Mouse (Mus musculus) cerebellum, adult 11 months (tissue): ENCODE results near the gene Clns1a.

Source experiments
- DNase-seq: peaks from one replicate; pipeline ENCODE4 v3.0.0; 2022

The Clns1a gene

DNA sequence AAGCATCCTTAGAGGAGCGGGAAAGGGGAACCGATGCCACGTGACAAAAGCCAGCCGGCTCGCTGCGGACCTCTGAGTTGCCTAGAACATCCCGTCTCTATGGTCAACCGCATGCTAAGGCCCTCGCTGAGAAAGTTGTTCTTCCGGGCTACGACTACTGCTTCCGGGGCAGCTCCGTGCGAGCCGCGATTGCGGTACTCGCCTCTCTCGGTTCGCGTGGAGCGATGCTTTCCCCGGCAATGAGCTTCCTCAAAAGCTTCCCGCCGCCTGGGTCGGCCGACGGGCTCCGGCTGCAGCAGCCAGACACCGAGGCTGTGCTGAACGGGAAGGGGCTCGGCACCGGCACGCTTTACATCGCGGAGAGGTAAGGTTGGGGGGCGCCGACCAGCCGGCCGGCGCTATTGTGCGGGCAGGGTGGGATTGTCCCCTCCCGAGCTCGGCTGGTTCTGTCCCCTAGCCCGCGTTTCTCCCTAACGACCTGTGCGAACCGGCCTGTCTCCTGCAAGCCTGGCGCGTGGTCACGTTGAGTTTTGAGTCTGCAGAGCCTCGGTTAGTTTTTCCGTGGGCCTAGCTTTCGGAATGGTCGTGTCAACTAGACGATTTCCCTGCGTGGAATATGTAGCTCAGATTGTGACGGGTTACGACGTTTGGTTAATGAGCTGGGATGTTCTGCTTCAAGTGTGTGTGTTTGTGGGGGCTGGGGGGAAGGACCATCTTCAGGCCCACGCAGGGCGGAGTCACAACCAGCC, at the start of gene Clns1a:
Clns1a (plus strand) TSS at position 129 of the 749 bp plus-strand sequence.
- DNase-seq: peak; percentile 89

DNA sequence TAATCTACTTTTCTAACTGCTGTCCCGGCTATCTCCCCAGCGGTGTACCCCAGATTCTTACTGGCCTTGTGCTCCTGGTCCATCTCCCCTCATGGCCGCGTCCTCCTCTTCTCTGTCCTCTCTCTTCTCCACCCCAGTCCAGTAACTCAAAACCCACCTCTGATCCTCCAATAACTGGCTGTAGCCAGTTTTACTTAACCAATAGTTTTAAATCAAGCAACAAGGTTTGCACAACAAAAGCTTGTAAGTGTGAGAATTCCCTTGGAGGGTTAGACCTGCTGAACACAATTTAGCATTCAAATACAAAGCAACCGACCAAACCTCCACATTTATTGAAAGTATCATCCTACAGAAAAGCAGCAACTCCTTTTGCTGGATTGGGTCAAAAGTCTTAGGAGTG, 48.8 kb upstream of the Clns1a start:
- no peak for DNase-seq

DNA sequence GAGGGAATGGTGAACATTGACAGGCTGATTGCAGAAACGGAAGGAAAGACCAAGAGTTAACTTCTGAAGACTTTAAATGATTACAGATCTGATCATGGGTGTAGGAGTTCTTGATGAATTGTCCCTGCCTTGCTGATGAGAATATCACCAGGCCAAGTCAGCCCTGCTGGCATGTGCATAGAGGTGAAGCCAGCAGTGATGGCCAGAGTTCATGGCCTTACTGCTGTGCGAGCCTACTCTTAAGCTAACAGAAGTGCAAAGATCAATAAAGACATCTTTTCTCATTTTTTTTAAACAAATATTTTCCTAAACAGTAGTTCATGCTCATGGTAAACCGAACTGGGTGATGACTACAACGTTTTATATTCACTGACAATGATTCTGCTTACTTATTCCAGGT, 45.7 kb upstream of the Clns1a start:
- DNase-seq: no peak

DNA sequence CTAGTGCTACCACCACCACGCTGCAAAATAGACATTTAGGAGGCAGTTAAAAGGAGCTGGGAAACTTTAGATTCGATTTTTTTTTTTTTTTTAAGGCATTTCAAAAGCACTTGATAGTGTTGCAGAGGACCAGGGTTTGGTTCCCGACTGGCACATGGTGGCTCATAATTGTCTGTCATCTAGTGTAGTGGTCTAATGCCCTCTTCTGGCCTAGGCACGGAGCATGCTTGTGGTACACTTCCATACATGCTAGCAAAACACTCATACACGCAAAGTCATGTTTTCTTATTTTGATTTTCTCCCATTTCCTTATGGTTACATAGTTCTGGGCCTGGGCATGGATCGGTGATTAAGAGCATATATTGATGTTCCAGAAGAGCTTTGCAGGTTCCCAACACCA, 40.3 kb upstream of the Clns1a start:
- no peak for DNase-seq

DNA sequence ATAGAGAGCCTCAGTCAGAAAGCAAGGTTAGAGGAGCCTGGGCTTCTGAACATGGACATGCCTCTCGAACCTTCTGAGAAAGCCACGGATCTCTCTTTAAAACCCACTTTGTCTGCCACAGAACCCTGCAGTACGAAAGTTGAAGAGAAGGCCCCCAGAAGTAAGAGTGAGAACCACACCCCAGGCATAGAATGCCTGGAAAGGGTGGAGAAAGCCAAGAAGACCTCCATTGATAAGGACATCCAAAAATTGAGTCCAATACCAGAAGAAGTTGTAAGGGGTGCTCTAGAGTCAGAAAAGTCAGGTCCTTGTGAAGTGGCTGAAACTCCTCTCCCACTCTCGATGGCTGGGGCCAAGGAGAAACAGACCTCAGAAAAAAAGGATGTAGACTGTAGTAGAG, 34.8 kb upstream of the Clns1a start:
- no peak for DNase-seq

DNA sequence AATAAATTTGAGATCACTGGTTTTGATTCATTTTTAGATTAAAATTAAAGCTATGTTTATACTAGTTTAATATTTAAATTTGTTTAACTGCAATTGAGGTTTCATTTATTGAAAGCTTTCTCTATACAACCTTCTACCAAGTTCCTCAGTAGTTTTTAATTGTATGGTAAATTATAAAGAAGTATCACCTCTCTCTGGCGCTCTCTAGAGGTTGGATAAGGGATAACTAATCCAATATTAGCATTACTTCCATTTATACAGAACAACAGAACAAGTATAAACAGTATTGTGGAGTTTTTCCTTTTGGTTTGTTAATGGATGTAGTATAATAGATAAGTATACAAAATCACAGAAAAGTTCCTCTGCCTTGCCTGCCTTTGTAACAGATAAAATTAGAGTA, 17.2 kb upstream of the Clns1a start:
- DNase-seq: no peak

DNA sequence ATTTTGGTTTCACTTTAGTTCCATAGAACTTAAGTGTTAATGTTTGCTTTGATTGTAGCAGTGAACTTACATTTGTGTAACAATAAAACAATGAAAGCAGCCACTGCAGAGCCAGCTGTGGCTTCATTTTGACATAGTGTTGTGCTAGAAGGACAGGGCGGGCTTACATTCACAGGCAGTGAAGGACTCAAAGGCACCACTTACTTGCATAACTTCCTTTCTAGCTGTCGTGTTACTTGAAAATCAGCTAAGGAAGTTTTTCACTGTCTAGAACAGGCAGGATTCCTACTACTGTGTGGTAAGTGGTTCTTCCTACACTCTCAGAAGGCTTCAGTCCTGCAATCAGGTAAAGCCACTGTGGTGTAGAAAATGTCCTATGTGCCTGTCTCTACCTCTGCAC, 8.6 kb upstream of the Clns1a start:
- DNase-seq: no peak

DNA sequence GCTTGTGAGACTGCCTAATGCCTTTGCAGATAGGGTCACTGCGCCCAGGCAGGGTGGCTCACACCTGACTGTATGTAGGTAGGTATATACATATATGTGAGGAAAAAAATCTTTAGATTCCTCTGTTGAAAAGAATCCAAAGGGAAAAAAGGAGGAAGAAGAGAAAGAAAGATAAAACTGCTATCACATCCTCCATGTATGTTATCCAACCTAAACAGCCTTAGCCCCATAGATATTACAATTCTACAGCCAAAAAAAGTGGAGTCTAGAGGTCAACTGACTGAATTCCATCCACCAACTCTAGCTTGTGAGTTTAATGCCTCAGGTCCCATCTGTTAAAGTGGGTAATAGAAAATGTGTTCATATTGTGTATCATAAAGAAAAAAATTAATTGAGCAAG, 993 bp upstream of the Clns1a start:
- DNase-seq: no peak

DNA sequence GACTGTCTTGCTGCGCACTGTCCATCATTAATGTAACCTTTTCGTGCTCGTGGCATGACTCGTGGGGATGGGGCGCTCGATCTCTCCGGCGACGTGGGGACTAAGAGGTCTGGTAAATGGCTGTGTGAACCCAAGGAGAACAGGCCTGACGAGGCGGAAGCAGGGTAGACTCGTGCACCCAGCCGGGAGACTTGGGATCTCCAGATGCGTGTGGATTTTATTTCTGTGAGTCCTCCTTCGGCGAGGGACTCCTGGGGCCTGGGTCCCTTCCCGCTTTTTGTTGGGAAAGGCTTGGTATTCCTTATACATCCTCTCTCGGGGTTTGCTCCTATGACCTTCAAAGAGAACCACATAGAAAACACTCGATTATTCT, 315 bp upstream of the Clns1a start:
- DNase-seq: no peak

DNA sequence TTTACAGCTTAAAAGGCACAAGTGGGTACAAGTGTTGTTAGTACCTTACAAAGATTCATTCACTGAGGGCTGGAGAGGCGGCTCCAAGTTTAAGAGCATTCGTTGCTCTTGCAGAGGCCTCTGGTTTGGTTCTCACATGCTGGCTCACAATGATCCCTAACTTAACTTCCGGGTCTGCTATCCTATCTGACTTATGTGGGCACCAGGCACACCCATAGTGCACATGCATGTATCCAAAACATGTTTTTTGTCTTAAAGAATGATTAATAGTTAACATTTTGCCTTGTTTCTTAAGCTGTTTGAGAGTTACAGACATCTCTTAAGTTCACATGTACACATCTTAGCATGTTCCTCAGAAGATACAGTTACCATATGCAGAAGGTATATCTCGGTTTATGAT, 3.7 kb downstream of the Clns1a start:
- no peak for DNase-seq

DNA sequence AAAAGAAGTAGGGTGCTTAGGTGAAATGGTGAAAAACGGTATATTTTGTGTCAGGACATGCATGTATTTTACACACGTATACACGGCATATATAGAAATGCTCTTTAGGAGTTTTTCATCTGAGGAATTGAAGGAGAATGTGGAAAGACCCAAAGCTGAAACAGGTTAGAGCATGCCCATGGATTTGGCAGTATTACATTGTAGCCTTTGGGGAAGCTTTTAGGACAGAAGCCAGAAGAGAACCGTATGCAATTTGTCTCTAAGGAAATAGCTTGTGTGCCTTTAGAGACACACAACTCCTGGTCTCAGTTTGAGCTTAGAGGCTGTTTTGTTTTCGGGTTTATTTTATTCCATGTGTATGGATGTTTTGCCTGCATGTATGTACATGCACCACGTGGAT, 4.7 kb downstream of the Clns1a start:
- DNase-seq: no peak

DNA sequence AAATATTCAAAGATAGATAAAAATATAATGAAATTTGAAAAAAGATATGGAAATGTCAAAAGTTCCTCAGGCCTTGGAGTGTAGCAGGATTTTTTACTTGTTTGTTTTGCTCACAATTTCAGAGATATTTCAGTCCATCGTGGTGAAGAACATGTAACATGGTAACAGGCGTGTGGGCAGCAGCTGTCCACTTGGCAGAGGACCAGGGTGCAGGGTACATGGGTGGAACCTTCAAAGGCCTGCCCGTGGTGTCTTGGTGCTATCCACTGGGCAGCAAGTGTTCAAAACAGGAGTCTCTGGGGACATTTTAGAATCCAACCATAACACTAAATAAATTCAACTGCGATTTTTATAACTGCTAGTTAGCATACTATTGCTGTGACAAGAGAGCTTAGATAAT, 10.7 kb downstream of the Clns1a start:
- peak; percentile 29 for DNase-seq

DNA sequence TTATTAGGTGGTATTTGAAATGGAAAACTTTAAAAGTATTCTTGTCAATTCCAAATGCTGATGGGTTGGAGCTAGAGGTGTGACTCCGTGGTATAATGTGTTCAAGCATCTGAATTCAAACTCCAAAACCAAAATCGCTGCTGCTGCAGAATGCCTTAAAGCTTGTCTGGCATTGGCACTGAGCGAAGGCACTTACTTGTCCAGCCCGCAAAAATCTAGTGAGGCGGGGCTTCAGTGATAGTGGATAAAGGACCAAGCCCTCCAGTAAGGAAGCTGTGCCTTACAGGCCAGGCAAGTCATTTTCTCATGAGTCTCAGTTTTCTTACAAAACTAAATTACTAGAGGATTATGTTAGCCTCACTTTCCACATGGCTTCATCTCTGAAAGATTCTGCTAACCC, 11.4 kb downstream of the Clns1a start:
- no peak for DNase-seq

DNA sequence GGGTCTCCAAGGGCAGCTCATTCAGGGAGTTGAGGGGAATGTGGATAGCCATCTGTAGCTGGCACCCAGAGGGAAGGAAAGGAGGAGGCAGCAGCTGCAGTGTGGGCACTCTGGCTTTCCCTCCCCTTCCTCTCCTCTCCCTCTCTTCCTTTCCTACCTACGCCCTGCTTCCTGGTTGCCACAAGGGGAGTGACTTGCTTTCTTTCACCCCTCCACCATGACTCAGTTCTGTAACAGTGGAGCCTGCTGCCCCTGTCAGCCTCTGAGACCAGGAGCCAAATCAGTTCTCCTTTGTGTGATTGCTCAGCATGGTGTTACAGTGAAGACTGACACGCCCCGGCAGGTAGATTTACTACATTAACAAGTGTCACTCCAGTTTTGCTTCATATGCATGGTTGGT, 12.8 kb downstream of the Clns1a start:
- no peak for DNase-seq

DNA sequence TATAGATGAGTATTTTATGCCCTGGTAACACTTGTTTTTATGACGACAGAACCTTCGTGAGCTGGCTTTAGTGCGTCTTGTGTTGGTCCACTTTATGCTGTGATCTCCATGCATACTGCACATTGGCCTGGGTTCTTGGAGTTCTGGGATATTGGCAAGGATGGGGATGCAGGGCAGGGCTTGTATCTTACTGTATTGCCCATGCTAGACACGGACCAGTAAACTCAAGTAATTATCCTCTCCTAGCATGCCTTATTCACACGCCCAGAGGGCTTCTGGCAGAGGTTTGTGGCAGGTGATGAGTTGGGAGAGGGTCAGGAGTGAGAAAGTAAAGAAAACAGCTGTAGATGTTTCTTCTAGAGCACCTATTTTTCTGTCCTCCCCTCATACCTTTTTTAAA, 18.2 kb downstream of the Clns1a start:
- no peak for DNase-seq

DNA sequence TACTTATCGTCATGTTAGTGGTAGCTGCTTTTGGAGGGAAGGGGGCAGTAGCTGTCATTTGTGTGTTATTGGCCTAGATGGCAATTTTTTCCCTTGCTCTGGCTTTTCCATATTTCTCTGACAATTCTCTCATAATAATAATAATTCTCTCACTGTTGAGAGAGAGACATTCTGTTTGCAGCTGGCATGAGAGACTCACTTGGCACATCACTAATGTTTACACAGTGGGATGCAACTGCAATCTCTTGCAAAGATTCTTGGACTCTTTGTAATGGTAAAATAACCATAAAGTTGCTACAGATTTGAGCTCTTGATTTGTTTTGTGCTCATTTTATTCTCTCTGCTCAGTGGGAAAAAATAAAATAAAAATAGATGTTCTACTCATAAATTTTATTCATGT, 20.9 kb downstream of the Clns1a start:
- no peak for DNase-seq

DNA sequence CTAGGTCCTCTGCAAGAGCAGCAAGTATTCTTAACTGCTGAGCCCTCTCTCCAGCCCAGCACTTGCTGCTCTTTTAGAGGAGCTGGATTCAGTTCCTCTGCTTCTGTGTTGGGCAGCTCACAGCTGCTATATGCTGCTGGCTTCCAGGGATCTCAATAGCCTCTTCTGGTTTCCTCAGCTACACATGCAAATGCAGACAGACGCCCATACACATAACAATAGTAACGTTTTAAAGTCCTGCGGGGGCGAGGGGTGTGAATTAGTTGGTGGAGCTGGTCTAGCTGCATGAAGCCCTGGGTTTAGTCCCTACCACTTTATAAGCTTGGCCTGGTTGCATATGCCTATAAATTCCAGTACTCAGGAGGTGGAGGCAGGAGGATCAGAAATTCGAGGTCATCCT, 22.6 kb downstream of the Clns1a start:
- DNase-seq: no peak

DNA sequence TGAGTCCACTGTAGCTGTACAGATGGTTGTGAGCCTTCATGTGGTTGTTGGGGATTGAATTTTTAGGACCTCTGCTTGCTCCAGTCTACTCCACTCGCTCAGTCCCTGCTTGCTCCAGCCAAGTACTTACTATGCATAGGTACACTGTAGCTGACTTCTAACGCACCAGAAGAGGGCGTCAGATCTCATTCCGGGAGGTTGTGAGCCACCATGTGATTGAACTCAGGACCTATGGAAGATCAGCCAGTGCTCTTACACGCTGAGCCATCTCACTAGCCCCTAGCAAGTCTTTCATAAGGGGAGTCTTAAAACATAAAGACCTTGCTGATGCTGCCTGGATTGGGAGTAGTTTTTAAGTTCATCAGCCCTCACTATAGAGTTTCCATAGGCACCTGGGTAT, 23.7 kb downstream of the Clns1a start:
- DNase-seq: no peak

DNA sequence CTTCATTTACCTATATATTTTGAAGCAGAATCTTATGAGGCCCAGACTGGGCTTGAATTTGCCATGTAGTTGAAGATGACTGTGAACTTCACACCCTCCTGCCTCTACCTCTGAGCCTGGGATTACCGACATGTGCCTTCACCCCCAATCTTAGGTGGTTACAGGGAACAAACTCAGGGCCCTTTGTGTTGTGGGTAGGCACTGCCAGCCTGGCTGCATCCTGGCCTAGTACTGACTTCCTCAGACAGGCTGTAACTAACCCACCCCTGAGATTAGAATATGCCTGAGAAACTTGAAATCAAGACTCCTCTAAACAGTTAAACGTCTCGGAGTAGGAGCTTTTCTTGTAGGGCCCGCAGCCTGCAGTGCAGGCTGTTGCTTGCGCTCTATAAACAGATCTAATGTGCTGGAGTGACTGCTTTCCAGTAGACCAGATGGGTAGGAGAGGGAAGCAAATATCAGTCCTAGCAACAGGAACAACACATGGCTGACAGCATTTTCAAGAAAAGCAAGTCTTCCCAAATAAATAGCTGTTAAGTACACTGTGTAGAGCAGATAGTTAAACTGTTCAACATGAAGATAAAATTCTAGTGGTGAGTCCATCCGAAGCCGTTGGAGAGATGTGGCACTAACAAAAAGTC, 26.0 kb downstream of the Clns1a start:
- no peak for DNase-seq

DNA sequence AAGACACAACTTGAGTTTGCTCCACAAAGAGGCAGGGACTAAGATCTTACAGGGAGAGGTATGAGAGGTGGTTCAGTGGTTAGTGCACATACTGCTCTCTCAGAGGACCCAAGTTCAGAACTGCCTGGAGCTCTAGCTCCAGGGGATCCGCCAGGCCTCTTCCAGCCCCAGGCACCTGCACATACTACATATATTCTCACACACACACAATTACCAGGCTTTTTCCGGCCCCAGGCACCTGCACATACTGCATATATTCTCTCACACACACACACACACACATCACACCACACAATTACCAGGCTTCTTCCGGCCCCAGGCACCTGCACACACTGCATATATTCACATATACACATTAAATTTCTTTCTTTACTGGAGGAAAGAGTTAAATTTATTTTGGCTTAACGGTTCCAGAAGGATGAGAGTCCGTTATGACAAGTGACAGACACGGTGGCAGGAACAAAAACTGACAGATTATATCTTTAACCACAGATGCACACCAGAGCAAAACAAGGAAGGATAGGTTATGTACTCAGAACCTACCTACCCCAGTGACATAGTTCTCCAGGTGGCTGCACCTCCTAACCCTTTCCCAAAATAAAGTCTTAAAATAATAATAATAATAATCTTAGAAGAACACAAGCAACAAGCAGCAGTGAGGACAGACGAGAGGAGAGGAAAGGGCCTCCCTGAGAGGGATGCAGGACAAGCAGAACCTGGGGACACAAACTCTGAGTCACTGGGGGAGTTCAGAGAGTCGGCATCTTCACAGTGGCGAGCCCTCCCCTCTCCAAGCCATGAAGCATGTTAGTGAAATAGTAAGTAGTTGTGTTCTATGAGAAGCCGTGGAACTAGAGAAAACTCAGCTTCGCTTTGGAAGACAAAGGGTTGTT, 27.5 kb downstream of the Clns1a start:
- no peak for DNase-seq

DNA sequence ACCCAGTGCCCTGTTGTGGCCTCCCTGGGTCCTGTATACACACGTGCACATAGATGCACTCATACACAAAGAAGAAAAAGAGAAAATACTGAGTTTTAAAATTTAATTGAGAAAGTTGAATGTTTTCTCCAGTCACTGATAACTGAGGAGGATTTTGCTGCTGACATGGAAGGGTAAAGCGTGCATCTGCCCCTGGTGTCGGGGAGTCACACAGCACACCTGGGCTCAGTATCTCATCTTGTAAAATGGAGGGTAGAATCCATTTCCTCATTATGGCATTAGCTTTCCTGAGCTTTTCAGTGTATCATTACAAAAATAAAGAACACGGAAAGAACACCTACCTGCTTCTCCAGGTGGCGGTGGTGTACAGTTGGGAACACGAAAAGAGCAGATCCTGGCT, 29.0 kb downstream of the Clns1a start:
- DNase-seq: no peak

DNA sequence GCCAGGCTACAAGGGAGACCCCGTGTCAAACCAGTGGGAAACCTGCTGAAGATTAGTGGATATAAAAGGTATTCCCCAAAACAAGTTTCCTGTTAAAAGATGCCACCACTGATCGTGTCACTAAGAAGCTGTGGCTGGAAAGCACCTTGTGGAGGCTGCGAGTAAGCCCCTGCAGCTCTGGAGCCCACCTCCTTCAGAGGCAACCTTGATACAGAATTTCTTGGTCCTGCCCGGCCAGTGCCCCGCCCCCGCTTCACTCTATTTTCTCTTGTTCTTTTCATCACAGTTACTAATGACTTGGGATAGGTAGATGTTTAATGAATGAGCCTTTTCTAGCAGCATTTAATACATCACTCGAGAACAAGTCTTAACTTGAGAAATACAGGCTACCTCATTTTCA, 29.6 kb downstream of the Clns1a start:
- DNase-seq: no peak

DNA sequence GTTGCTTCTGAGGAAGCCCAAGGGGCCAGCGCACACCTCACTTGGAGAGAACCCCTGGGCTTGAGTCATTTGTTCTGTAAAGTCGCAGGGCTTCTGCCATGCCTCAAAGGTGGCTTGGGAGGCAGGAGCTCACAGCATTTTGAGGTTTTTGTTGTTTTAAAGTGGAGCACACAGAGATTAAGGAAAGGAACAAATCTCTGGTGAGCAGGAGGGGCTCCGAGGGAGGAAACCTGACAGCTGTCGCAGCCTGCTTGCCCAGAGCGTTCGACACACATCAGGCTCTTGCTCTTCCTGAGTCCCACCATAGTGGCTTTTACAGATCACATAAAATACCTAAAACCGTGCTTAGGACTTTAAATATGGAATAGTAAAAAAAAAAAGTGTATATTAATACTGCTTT, 30.3 kb downstream of the Clns1a start:
- no peak for DNase-seq
